Mouse (Mus musculus): ENCODE data around the gene Olfr978. TPM values are rescaled to one million over a fixed set of nuclear protein-coding genes. Genes with fewer than 3 reads are reported as not detected.
"Not testable (repeated sequence)": the region's sequence is repeated elsewhere in the genome, so short reads cannot be mapped to it uniquely, and the experiment has no call there.

The Olfr978 gene
- not detected in 2 replicates for polyA plus RNA-seq (2015; fragmentation: Nextera tagmentation; extraction: Ambion mirVana)

- 80% methylated on average over 2 of the region's 2 CpGs for WGBS
- H3K36me3 ChIP-seq (ENCODE audit: control insufficient read depth, insufficient read depth, low read length), result no peaks in the 10 kb centered on the region
- no peaks in the 10 kb centered on the region for H3K9me3 ChIP-seq (replicated peaks; ENCODE audit: control insufficient read depth, low read length, poor library complexity, severe bottlenecking)
- no peaks in the 10 kb centered on the region for H3K4me1 ChIP-seq (ENCODE audit: control insufficient read depth, insufficient read depth, low read length)
- H3K4me3 ChIP-seq (ENCODE audit: low read depth, low read length), result no peak within 1 kb of the TSS
- no peak within 1 kb of the TSS for H3K27ac ChIP-seq (ENCODE audit: low read length)
- no peaks in the 10 kb centered on the region for H3K27me3 ChIP-seq (ENCODE audit: control insufficient read depth, insufficient read depth, low read depth, low read length)
- no peak within 1 kb of the TSS for H3K4me2 ChIP-seq (ENCODE audit: low read length)
- ATAC-seq, result no peak
- no peak within 1 kb of the TSS for H3K9ac ChIP-seq (ENCODE audit: low read depth, low read length)
Measured at GRCm38 (mm10) chr9:39991813-39992212, at the start of gene Olfr978. Olfr978 (plus strand) TSS chr9:39992113.

- no peak within 1 kb of the TSS for H3K27ac ChIP-seq (ENCODE audit: low read length)
- no peaks in the 10 kb centered on the region for H3K36me3 ChIP-seq (ENCODE audit: control insufficient read depth, insufficient read depth, low read length)
- no peaks in the 10 kb centered on the region for H3K27me3 ChIP-seq (ENCODE audit: control insufficient read depth, insufficient read depth, low read depth, low read length)
- WGBS, result 59% methylated on average over 1 of the region's 1 CpGs
- H3K4me3 ChIP-seq (ENCODE audit: low read depth, low read length), result no peak within 1 kb of the TSS
- no peak within 1 kb of the TSS for H3K4me2 ChIP-seq (ENCODE audit: low read length)
- no peaks in the 10 kb centered on the region for H3K4me1 ChIP-seq (ENCODE audit: control insufficient read depth, insufficient read depth, low read length)
- no peak within 1 kb of the TSS for H3K9ac ChIP-seq (ENCODE audit: low read depth, low read length)
- no peak for ATAC-seq
- no peaks in the 10 kb centered on the region for H3K9me3 ChIP-seq (replicated peaks; ENCODE audit: control insufficient read depth, low read length, poor library complexity, severe bottlenecking)
Measured at GRCm38 (mm10) chr9:39951946-39952345, 40.0 kb upstream of the Olfr978 start, which contains the start of gene Olfr975. Olfr975 (minus strand) TSS chr9:39952046.

GRCm38 (mm10) chr9:39961033-39961432, 30.9 kb upstream of the Olfr978 start, which contains the start of gene Olfr976:
Olfr976 (minus strand) TSS chr9:39961133.
- H3K27me3 ChIP-seq (ENCODE audit: control insufficient read depth, insufficient read depth, low read depth, low read length); H3K4me1 ChIP-seq (ENCODE audit: control insufficient read depth, insufficient read depth, low read length); H3K9ac ChIP-seq (ENCODE audit: low read depth, low read length); H3K9me3 ChIP-seq (replicated peaks; ENCODE audit: control insufficient read depth, low read length, poor library complexity, severe bottlenecking); H3K4me2 ChIP-seq (ENCODE audit: low read length); H3K4me3 ChIP-seq (ENCODE audit: low read depth, low read length); H3K27ac ChIP-seq (ENCODE audit: low read length); ATAC-seq; H3K36me3 ChIP-seq (ENCODE audit: control insufficient read depth, insufficient read depth, low read length): not testable (repeated sequence)
- 88% methylated on average over 6 of the region's 9 CpGs for WGBS

- H3K27ac ChIP-seq (ENCODE audit: low read length); H3K9me3 ChIP-seq (replicated peaks; ENCODE audit: control insufficient read depth, low read length, poor library complexity, severe bottlenecking); ATAC-seq; H3K36me3 ChIP-seq (ENCODE audit: control insufficient read depth, insufficient read depth, low read length); H3K9ac ChIP-seq (ENCODE audit: low read depth, low read length); H3K4me2 ChIP-seq (ENCODE audit: low read length); H3K4me1 ChIP-seq (ENCODE audit: control insufficient read depth, insufficient read depth, low read length); H3K4me3 ChIP-seq (ENCODE audit: low read depth, low read length); H3K27me3 ChIP-seq (ENCODE audit: control insufficient read depth, insufficient read depth, low read depth, low read length): not testable (repeated sequence)
- 95% methylated on average over 1 of the region's 1 CpGs for WGBS
Measured at GRCm38 (mm10) chr9:39976581-39977145, 15.2 kb upstream of the Olfr978 start.

GRCm38 (mm10) chr9:40003365-40003764, 11.5 kb downstream of the Olfr978 start, which contains the start of gene Olfr979:
Olfr979 (minus strand) TSS chr9:40003465.
- 95% methylated on average over 1 of the region's 1 CpGs for WGBS
- Histone ChIP-seq H3K9ac (ENCODE audit: low read depth, low read length) (no peak within 1 kb of the TSS), H3K27me3 (ENCODE audit: control insufficient read depth, insufficient read depth, low read depth, low read length) (no peaks in the 10 kb centered on the region), H3K4me2 (ENCODE audit: low read length) (no peak within 1 kb of the TSS), H3K27ac (ENCODE audit: low read length) (no peak within 1 kb of the TSS), H3K9me3 (replicated peaks; ENCODE audit: control insufficient read depth, low read length, poor library complexity, severe bottlenecking) (no peaks in the 10 kb centered on the region), H3K4me3 (ENCODE audit: low read depth, low read length) (no peak within 1 kb of the TSS), H3K4me1 (ENCODE audit: control insufficient read depth, insufficient read depth, low read length) (no peaks in the 10 kb centered on the region), H3K36me3 (ENCODE audit: control insufficient read depth, insufficient read depth, low read length) (no peaks in the 10 kb centered on the region)
- ATAC-seq, result no peak

GRCm38 (mm10) chr9:40009482-40009881, 17.6 kb downstream of the Olfr978 start, which contains the start of gene Olfr980:
Olfr980 (minus strand) TSS chr9:40009582.
- Histone ChIP-seq H3K4me3 (ENCODE audit: low read depth, low read length) (no peak within 1 kb of the TSS), H3K9me3 (replicated peaks; ENCODE audit: control insufficient read depth, low read length, poor library complexity, severe bottlenecking) (no peaks in the 10 kb centered on the region), H3K9ac (ENCODE audit: low read depth, low read length) (no peak within 1 kb of the TSS), H3K36me3 (ENCODE audit: control insufficient read depth, insufficient read depth, low read length) (no peaks in the 10 kb centered on the region), H3K27me3 (ENCODE audit: control insufficient read depth, insufficient read depth, low read depth, low read length) (no peaks in the 10 kb centered on the region), H3K4me2 (ENCODE audit: low read length) (no peak within 1 kb of the TSS), H3K4me1 (ENCODE audit: control insufficient read depth, insufficient read depth, low read length) (no peaks in the 10 kb centered on the region), H3K27ac (ENCODE audit: low read length) (no peak within 1 kb of the TSS)
- 91% methylated on average over 1 of the region's 1 CpGs for whole genome bisulfite sequencing
- no peak for ATAC-seq

- Histone ChIP-seq H3K4me2 (ENCODE audit: low read length) (no peak within 1 kb of the TSS), H3K9ac (ENCODE audit: low read depth, low read length) (no peak within 1 kb of the TSS), H3K4me3 (ENCODE audit: low read depth, low read length) (no peak within 1 kb of the TSS), H3K36me3 (ENCODE audit: control insufficient read depth, insufficient read depth, low read length) (no peaks in the 10 kb centered on the region), H3K4me1 (ENCODE audit: control insufficient read depth, insufficient read depth, low read length) (no peaks in the 10 kb centered on the region), H3K27me3 (ENCODE audit: control insufficient read depth, insufficient read depth, low read depth, low read length) (no peaks in the 10 kb centered on the region), H3K9me3 (replicated peaks; ENCODE audit: control insufficient read depth, low read length, poor library complexity, severe bottlenecking) (no peaks in the 10 kb centered on the region), H3K27ac (ENCODE audit: low read length) (no peak within 1 kb of the TSS)
- 68% methylated on average over 2 of the region's 2 CpGs for WGBS
- no peak for ATAC-seq
Measured at GRCm38 (mm10) chr9:40021164-40021563, 29.3 kb downstream of the Olfr978 start, which contains the start of gene Olfr981. Olfr981 (plus strand) TSS chr9:40021464.

Other genes with a start within 250 kb of the Olfr978 start
- not detected in 2 replicates for gene Olfr967, start 245.9 kb upstream of the Olfr978 start, polyA plus RNA-seq (2015; fragmentation: Nextera tagmentation; extraction: Ambion mirVana)
- gene Olfr968, start 208.9 kb upstream of the Olfr978 start, polyA plus RNA-seq (2015; fragmentation: Nextera tagmentation; extraction: Ambion mirVana), result not detected in 2 replicates
- not detected in 2 replicates for gene Olfr969, start 201.2 kb upstream of the Olfr978 start, polyA plus RNA-seq (2015; fragmentation: Nextera tagmentation; extraction: Ambion mirVana)
- not detected in 2 replicates for gene Olfr970, start 183.3 kb upstream of the Olfr978 start, polyA plus RNA-seq (2015; fragmentation: Nextera tagmentation; extraction: Ambion mirVana)
- not detected in 2 replicates for gene Olfr971, start 155.2 kb upstream of the Olfr978 start, polyA plus RNA-seq (2015; fragmentation: Nextera tagmentation; extraction: Ambion mirVana)
- gene Olfr972, start 125.7 kb upstream of the Olfr978 start, polyA plus RNA-seq (2015; fragmentation: Nextera tagmentation; extraction: Ambion mirVana), result not detected in 2 replicates
- gene Olfr229, start 84.8 kb upstream of the Olfr978 start, polyA plus RNA-seq (2015; fragmentation: Nextera tagmentation; extraction: Ambion mirVana), result not detected in 2 replicates
- not detected in 2 replicates for gene Olfr974, start 54.6 kb upstream of the Olfr978 start, polyA plus RNA-seq (2015; fragmentation: Nextera tagmentation; extraction: Ambion mirVana)
- gene Olfr975, start 40.1 kb upstream of the Olfr978 start, polyA plus RNA-seq (2015; fragmentation: Nextera tagmentation; extraction: Ambion mirVana), result not detected in 2 replicates
- not detected in 2 replicates for gene Olfr976, start 31.0 kb upstream of the Olfr978 start, polyA plus RNA-seq (2015; fragmentation: Nextera tagmentation; extraction: Ambion mirVana)
- not detected in 2 replicates for gene Olfr979, start 11.4 kb downstream of the Olfr978 start, polyA plus RNA-seq (2015; fragmentation: Nextera tagmentation; extraction: Ambion mirVana)
- not detected in 2 replicates for gene Olfr980, start 17.5 kb downstream of the Olfr978 start, polyA plus RNA-seq (2015; fragmentation: Nextera tagmentation; extraction: Ambion mirVana)
- gene Olfr981, start 29.4 kb downstream of the Olfr978 start, polyA plus RNA-seq (2015; fragmentation: Nextera tagmentation; extraction: Ambion mirVana), result not detected in 2 replicates
- gene Olfr982, start 81.7 kb downstream of the Olfr978 start, polyA plus RNA-seq (2015; fragmentation: Nextera tagmentation; extraction: Ambion mirVana), result not detected in 2 replicates
- not detected in 2 replicates for gene Olfr983, start 101.5 kb downstream of the Olfr978 start, polyA plus RNA-seq (2015; fragmentation: Nextera tagmentation; extraction: Ambion mirVana)
- gene Olfr984, start 122.1 kb downstream of the Olfr978 start, polyA plus RNA-seq (2015; fragmentation: Nextera tagmentation; extraction: Ambion mirVana), result not detected in 2 replicates
- not detected in 2 replicates for gene Olfr985, start 138.1 kb downstream of the Olfr978 start, polyA plus RNA-seq (2015; fragmentation: Nextera tagmentation; extraction: Ambion mirVana)
- gene Tmem225, start 156.0 kb downstream of the Olfr978 start, polyA plus RNA-seq (2015; fragmentation: Nextera tagmentation; extraction: Ambion mirVana), result not detected in 2 replicates
- gene Olfr986, start 188.8 kb downstream of the Olfr978 start, polyA plus RNA-seq (2015; fragmentation: Nextera tagmentation; extraction: Ambion mirVana), result not detected in 2 replicates
- 13.1 and 13.6 TPM in 2 replicates for gene Zfp202, start 200.2 kb downstream of the Olfr978 start, polyA plus RNA-seq (2015; fragmentation: Nextera tagmentation; extraction: Ambion mirVana)

All from midbrain, embryonic 16.5 days (tissue).